In the genomic region with DNA sequence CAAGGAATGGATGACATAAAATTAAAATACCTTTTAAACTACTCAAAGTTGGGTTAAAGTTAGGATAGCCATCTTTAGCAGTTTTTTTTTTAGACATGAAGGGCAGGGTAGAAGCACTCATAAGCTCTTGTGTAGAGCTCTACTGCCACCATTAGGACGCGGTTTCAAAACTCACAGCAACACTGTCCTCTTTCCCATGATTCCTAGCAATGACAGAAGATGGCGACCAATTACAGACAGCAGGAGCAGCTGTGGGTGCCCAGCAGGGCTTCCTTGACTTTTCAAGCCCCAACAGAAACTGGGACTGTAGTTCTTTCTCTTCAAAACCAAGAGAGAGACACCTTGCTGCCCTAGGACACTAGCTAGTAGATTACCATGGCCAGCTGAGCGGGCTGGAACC, we compare ENCODE assay signal across 9 mouse cellular contexts.
DNase-seq lines count a peak whose midpoint lies in the region; ATAC-seq and TF ChIP-seq lines count a peak whose summit lies in the region.
"Had no signal": no experiment of that assay in that cellular context is flagged by ENCODE, and none has a peak within 500 bp of the region (broad histone marks: within the 10 kb centered on the region; RNA-seq: fewer than 3 reads in every experiment).

No protein-coding gene starts in this region.

- H3K27me3 ChIP-seq in embryonic facial prominence, embryonic 11.5 days (ENCODE audit: control insufficient read depth, insufficient read depth, low read length) = no peaks in the 10 kb centered on the region
- H3K27me3 ChIP-seq in limb, embryonic 15.5 days = no peaks in the 10 kb centered on the region
- H3K27me3 ChIP-seq in neural tube, embryonic 13.5 days = no peaks in the 10 kb centered on the region
- H3K27me3 ChIP-seq: CH12.LX had no signal

- H3K4me3 ChIP-seq in gastrocnemius, adult 2 months = peak overlapping the region; percentile 70
- H3K4me3 ChIP-seq in embryonic facial prominence, embryonic 11.5 days (ENCODE audit: low read depth, low read length) = no peak overlapping the region
- peak overlapping the region; percentile 27 for H3K4me3 ChIP-seq in limb, embryonic 15.5 days
- H3K4me3 ChIP-seq in neural tube, embryonic 13.5 days = peak overlapping the region; percentile 27

- ATAC-seq in embryonic facial prominence, embryonic 11.5 days (replicated peaks; ENCODE audit: insufficient number of reproducible peaks, low FRiP score, low TSS enrichment, low read depth) = no peak
- no peak for ATAC-seq in limb, embryonic 15.5 days (ENCODE audit: insufficient number of reproducible peaks, low FRiP score, low TSS enrichment, low read depth)
- no peak for ATAC-seq in neural tube, embryonic 13.5 days (ENCODE audit: low read depth)
- no peak for ATAC-seq in frontal cortex, adult (ENCODE audit: low TSS enrichment)

- peak; percentile 69 for TF ChIP-seq CTCF in gastrocnemius, adult 2 months (IDR thresholded peaks at IDR 0.05)

- intact Hi-C loops in gastrocnemius, adult 2 months (cut with DNase I) = no loop called here
- intact Hi-C loops in heart, postnatal 25 days (cut with DNase I) = loop anchor here (1.0 kb wide), 2 partner anchors 13 to 19 kb away; no protein-coding TSS in a partner anchor

- H3K4me2 ChIP-seq in embryonic facial prominence, embryonic 11.5 days (ENCODE audit: low read depth, low read length) = peak overlapping the region; percentile 23; the same call in 1 of the 2 replicates
- H3K4me2 ChIP-seq in limb, embryonic 15.5 days = peak overlapping the region; percentile 30
- peak overlapping the region; percentile 40 for H3K4me2 ChIP-seq in neural tube, embryonic 13.5 days

- no peaks in the 10 kb centered on the region for H3K36me3 ChIP-seq in embryonic facial prominence, embryonic 11.5 days (replicated peaks; ENCODE audit: control insufficient read depth, insufficient read depth, low read depth, low read length)
- peaks cover 14% of the 10 kb centered on the region for H3K36me3 ChIP-seq in limb, embryonic 15.5 days
- H3K36me3 ChIP-seq in neural tube, embryonic 13.5 days = peaks cover 23% of the 10 kb centered on the region

- H3K9me3 ChIP-seq in embryonic facial prominence, embryonic 11.5 days (replicated peaks; ENCODE audit: control insufficient read depth, low read length) = no peaks in the 10 kb centered on the region
- H3K9me3 ChIP-seq in limb, embryonic 15.5 days = no peaks in the 10 kb centered on the region
- H3K9me3 ChIP-seq in neural tube, embryonic 13.5 days = no peaks in the 10 kb centered on the region

- WGBS in embryonic facial prominence, embryonic 11.5 days = 71% methylated on average over 4 of the region's 4 CpGs
- 74% methylated on average over 4 of the region's 4 CpGs for WGBS in limb, embryonic 15.5 days
- 67% methylated on average over 4 of the region's 4 CpGs for WGBS in neural tube, embryonic 13.5 days

- H3K27ac ChIP-seq in gastrocnemius, adult 2 months = peak overlapping the region; percentile 87
- no peak overlapping the region for H3K27ac ChIP-seq in embryonic facial prominence, embryonic 11.5 days (replicated peaks; ENCODE audit: low read depth, low read length)
- peak overlapping the region; percentile 39; the same call in 1 of the 2 replicates for H3K27ac ChIP-seq in limb, embryonic 15.5 days
- H3K27ac ChIP-seq in neural tube, embryonic 13.5 days (replicated peaks) = peak overlapping the region; percentile 59

- no peak for DNase-seq in gastrocnemius, adult 2 months
- no peak for DNase-seq in gastrocnemius, postnatal 10 days
- peak; percentile 42 for DNase-seq in CD4-positive, CD25-positive, alpha-beta regulatory T cell, adult 2 months (ENCODE audit: low read depth, low spot score)
- peak; percentile 48 for DNase-seq in embryonic facial prominence, embryonic 11.5 days (ENCODE audit: low spot score)
- DNase-seq in heart, postnatal 25 days (ENCODE audit: low spot score) = peak; percentile 54

- H3K9ac ChIP-seq in embryonic facial prominence, embryonic 11.5 days (replicated peaks; ENCODE audit: low read length) = no peak overlapping the region
- no peak overlapping the region for H3K9ac ChIP-seq in limb, embryonic 15.5 days
- no peak overlapping the region for H3K9ac ChIP-seq in neural tube, embryonic 13.5 days

- no peaks in the 10 kb centered on the region for H3K4me1 ChIP-seq in embryonic facial prominence, embryonic 11.5 days (ENCODE audit: control insufficient read depth, insufficient read depth, low read length)
- no peaks in the 10 kb centered on the region for H3K4me1 ChIP-seq in limb, embryonic 15.5 days
- no peaks in the 10 kb centered on the region for H3K4me1 ChIP-seq in neural tube, embryonic 13.5 days (replicated peaks)

Comparison
In these comparisons a context has a peak if more than half of its experiments do, and no peak if none do; other contexts are left out.
1. DNase-seq: peak in CD4-positive, CD25-positive, alpha-beta regulatory T cell, adult 2 months (single experiment), embryonic facial prominence, embryonic 11.5 days (single experiment) and heart, postnatal 25 days (single experiment); none in gastrocnemius, adult 2 months (single experiment) and gastrocnemius, postnatal 10 days (single experiment).
2. Peak in every context shown above with its lines, with median percentiles within 50 percentile points of each other: H3K4me2 ChIP-seq.